Mouse (Mus musculus) heart, adult 8-10 months (tissue): ENCODE results near the gene Ybey. TPM values are rescaled to one million over a fixed set of nuclear protein-coding genes. Genes with fewer than 3 reads are reported as not detected.

Source experiments
- DNase-seq: peaks from one replicate; pipeline ENCODE4 v3.0.0; 2022; ENCODE audit warnings: low spot score
- total RNA-seq, 4 experiments: library from RNA; stranded (reverse); gene quantifications; 2 replicates each; pipeline ENCODE4 v1.2.4; 2022

Ybey gene
- total RNA-seq, 4 experiments from 2014 or later, result 2.9 to 4.0 (median 3.7) TPM

GRCm38 (mm10) chr10:76442178-76443088 lies 26.5 kb downstream of the Ybey start, which contains the start of gene Pcnt:
Gene Pcnt, minus strand, starts transcription at chr10:76442786.
- peak; percentile 95 for DNase-seq

- DNase-seq, result no peak
Measured at GRCm38 (mm10) chr10:76440281-76440680, 28.6 kb downstream of the Ybey start, which contains the start of gene AC141477.1. Gene AC141477.1, minus strand, starts transcription at chr10:76440444.

GRCm38 (mm10) chr10:76439107-76439890 lies 29.6 kb downstream of the Ybey start:
- no peak for DNase-seq

- no peak for DNase-seq
Measured at GRCm38 (mm10) chr10:76433925-76434324, 35.0 kb downstream of the Ybey start.

- no peak for DNase-seq
Measured at GRCm38 (mm10) chr10:76425674-76426073, 43.2 kb downstream of the Ybey start.

GRCm38 (mm10) chr10:76416811-76417210 lies 52.1 kb downstream of the Ybey start:
- peak; percentile 53 for DNase-seq

Other genes starting within 250 kb of the Ybey start
- 10 to 100 TPM in 2 of 4 experiments, 1 to 10 TPM in 2; 8.6 to 12.9 (median 10.7) TPM for gene Prmt2, start 231.2 kb downstream of the Ybey start, total RNA-seq
- 1 to 10 TPM in 3 of 4 experiments, under 1 TPM in 1; 0.76 to 1.8 (median 1.8) TPM for gene S100b, start 215.3 kb downstream of the Ybey start, total RNA-seq
- 1 to 10 TPM; 7.6 to 9.2 (median 8.4) TPM for gene Dip2a, start 123.8 kb downstream of the Ybey start, total RNA-seq
- 1 to 10 TPM in 1 of 4 experiments, not detected in 3; 3.1 TPM for gene AC141477.1, start 28.7 kb downstream of the Ybey start, total RNA-seq
- gene Pcnt, start 26.3 kb downstream of the Ybey start, total RNA-seq, result 10 to 100 TPM; 46.5 to 61.5 (median 54.6) TPM
- under 1 TPM in 3 of 4 experiments, not detected in 1; 0.22 to 0.49 (median 0.25) TPM for gene 2610028H24Rik, start 20.0 kb downstream of the Ybey start, total RNA-seq
- 10 to 100 TPM; 23.8 to 28.8 (median 25.4) TPM for gene Mcm3ap, start 187 bp downstream of the Ybey start, total RNA-seq
- gene Lss, start 62.5 kb upstream of the Ybey start, total RNA-seq, result 1 to 10 TPM; 4.9 to 9.2 (median 7.7) TPM
- not detected for gene Spatc1l, start 93.2 kb upstream of the Ybey start, total RNA-seq
- gene Ftcd, start 106.5 kb upstream of the Ybey start, total RNA-seq, result not detected
- gene Col6a2, start 154.5 kb upstream of the Ybey start, total RNA-seq, result 10 to 100 TPM; 27.7 to 45.4 (median 40.4) TPM